Mouse (Mus musculus) ES-CJ7 (cell line): ENCODE data around the gene Ring1.

Experiments used
- DNase-seq: peaks from one replicate; pipeline ENCODE4 v3.0.0; 2011; ENCODE audit warnings: low read depth, low spot score

Ring1 gene

DNA sequence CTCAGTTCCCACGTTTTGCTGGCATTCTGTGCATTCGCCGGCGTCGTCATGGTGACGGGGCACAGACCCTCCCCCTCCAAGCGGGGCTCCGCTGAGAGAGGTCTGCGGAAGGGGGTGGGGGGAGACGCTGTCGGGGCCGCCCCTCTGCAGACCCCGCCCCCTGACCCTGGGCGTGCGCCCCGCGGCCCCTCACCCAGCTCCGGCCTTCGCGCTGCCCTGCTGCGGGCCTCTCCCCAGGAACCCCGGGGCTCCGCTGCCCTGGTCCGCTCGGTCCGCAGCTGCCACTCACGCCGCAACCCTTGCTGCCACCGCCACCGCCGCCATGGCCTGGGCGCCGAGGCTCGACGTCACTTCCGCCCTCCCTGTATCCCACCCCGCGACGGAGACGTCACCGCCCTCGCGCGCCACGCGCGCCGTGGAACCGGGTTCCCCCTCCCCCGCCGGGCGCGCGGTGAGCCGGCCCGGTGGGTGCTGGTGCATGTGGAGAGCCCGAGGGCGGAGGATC, at the start of gene Ring1:
Ring1 (minus strand) TSS at position 364 of the 505 bp plus-strand sequence.
- DNase-seq: peak; percentile 90

DNA sequence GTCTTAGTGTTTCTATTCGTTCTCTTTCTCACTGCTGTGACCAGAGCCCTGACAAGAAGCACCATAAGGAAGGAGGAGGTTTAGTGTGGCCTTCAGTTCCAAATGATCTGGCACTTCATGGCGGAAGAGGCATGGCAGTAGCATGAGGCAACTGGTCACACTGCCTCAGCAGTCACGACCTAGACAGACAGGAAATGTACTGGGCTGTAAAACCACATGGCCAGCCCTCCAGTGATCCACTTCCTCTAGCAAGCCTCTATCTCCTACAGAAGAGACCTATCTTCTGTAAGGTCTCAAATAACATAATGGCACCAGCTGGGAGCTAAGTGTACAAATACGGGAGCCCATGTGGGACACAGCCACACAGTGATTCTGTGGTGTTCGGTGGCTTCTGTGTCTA, 47.6 kb upstream of the Ring1 start:
- no peak for DNase-seq

DNA sequence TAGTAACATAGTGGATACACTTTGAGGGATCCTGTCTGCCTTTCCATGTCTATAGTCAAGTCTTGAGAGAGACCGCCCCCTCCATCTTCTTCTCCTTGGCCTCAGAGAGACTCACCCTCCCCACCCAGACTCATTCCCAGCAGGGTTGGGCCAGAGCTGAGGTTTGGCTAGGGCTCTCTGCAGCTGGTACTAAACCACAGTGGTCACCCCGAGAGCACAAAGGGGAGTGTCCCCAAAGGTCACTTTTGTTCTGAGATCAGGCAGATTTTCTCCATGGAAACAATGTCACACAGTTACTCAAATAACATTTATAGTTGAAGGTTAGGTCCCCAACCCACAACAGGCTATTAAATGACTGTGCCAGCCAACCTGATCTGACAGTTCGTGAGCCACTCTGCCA, 44.4 kb upstream of the Ring1 start:
- no peak for DNase-seq

DNA sequence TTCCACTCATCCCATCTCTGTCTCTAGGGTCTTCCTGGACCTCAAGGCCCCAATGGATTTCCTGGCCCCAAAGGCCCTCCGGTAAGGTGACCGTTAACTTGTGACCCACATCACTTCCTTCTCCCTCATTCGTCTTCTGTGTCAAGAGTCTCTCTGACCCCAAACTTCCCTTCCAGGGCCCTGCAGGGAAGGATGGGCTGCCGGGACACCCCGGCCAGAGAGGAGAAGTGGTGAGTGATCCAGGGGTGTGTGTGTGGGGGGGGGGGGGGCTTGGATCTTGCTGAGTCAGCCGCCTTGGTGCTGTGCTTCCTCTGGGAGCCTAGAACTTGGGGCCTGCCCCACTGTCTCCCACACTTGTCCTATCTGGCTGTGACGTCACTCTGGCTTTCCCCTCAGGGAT, 32.7 kb upstream of the Ring1 start:
- DNase-seq: no peak

DNA sequence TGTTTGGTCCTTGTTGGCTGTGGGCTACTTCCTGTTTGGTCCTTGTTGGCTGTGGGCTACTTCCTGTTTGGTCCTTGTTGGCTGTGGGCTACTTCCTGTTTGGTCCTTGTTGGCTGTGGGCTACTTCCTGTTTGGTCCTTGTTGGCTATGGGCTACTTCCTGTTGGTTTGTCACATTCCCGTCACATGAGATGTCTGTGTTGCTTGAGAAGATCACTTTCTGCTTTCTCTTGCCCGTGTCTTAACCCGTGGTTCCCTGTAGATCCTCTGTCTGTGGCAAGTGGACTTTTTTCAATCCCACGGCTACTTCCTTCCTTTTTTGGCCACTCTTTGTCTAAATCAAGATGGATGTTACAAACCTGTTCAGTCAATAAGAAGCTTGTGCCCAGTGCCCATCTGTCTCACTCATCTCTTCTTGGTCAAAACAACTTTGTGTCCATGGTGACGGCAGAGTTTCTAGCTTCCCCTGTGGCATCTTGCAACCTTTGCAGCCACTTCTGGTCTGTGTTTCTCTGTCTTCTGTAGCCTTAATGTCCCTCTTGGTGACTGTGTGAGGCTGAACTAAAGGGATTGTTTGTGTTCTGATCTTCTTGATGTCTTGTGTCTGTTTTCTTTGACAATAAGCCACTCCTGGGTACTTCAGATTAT, 23.0 kb upstream of the Ring1 start:
- no peak for DNase-seq

DNA sequence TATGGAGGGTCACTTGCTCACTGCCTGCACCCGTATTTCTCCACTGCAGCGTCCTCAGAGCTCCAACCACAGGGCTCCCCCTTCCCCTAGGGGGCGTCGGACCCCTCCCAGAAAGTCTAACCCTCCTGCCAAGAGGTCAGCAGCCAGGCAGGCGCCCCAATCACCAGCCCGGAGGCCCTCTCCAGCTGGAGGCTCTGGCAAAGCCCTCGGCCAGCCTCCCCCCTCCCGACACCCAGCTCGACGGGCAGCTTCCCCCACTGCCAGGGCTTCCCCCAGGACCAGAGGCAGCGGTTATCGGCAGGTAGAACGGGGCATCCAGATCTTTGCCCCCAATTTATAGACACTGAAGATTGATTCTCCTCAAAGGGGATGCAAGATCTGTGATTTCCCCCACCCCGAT, 21.5 kb upstream of the Ring1 start:
- no peak for DNase-seq

DNA sequence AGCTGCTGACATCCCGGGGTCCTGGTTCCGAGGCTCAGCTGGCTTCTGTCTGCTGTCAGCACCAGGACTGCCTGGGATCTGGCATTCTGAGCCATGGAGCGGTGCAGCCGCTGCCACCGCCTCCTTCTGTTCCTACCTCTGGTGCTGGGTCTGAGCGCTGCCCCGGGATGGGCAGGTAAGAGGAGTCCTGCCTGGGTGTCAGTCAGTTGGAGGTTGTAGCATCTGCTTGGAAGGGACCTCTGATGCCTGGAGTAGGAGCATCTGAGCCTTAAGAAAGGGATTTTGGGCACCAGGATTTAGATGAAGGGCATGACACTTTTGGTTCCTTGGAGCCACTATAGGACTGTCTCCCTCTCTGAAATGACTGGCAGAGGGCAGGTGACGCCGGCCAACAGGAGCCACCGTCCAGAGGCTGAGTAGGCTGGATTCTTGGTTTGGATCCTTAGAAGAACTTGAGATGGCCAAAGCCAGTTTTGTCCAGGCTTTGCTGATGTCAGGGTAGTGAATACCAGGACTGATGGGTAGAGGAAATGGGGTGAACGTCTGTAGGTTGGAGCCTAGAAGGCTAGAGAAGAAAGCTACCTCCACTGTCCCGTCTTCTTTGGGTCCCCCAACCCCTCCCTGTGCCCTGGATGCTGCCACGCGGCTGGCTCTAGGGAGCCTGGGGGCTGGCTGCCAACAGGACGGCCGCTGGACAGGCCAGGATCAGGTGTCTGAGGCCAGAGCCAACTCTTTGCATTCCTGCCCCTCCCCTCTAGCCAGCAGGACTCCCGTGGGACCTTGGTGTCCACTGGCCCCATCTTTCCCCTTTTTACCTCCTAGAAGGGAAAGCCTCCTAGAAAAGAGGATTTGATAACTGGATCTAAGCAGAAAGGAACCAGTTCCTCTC, 15.3 kb upstream of the Ring1 start:
- DNase-seq: no peak

DNA sequence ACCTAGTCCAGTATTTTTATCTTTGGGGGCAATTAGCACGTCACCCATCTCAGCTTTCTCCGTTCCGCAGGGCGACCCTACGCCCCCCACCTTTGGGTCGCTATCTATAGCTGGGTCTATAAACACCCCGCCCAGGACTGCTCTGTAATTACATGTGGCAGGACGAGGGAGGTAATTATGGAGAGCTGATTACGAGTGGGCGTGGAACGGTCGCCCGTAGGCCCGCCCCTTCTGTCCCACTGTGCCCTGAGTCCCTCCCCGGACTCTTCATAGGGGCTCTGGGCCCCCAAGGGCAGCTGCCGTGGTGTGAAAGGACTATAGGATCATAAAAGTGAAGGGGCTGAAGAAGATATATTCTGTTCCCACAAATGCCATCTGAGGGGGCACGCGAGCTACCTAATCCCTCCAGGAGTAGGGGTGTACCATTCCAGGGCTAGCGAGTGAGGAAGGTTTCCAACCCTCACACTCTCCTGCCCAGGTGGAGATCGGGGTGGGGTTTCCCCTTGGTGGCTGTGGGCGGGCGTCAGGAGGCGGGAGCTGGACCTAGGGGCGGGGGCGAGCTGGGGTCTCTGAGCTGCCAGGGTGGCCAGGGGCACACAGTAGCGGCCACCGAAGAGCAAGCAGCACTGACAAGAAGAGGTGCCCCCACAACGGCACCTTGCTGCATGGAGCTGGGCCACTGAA, 14.5 kb upstream of the Ring1 start, which contains the start of gene Col11a2:
Col11a2 (plus strand) TSS at position 560 of the 684 bp plus-strand sequence.
- no peak for DNase-seq

DNA sequence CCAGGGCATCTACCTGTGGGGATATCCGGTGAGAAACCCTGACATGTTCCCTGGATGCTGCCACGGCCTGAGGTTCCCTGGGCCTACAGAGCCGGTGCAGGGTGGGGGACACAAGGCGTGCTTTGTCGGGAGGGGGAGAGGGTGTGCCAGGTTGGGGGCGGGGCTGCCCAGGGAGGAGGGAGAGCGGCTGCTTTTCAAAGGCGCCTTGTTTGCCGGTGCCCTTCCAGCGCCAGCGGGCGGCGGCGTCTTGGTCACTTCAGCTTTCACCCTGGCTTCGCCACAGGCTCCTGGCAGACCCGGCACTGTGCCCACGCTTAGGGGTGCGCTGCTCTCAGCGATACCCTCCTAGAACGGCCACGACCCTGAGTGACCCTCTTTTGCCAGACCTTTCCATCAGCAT, 14.0 kb upstream of the Ring1 start:
- DNase-seq: no peak

DNA sequence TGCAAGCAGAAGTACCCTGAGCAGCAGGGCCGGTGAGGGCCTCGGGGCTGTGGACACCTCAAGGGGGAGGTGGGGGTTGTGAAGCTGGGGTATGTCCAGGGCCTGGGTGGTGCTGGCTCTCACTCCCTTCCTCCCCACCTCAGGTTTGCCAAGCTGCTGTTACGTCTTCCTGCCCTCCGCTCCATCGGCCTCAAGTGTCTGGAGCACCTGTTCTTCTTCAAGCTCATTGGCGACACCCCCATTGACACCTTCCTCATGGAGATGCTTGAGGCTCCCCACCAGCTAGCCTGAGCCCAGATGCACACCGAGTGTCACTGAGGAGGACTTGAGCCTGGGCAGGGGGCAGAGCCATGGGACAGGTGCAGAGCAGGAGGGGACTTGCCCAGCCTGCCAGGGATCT, 12.8 kb upstream of the Ring1 start:
- no peak for DNase-seq

DNA sequence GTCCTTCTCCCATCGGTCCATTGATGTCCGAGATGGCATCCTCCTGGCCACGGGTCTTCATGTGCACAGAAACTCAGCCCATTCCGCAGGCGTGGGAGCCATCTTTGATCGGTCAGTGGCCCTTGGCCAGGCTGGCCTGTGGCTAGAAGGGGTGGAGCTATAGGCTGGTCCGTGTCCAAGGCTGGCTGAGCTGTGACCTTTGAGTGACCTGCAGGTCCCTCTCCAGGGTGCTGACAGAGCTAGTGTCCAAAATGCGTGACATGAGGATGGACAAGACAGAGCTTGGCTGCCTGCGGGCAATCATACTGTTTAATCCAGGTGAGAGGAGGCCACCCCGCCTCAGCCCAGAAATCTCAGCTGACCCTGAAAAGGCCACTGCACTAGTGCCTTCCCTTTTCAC, 12.2 kb upstream of the Ring1 start:
- DNase-seq: no peak

DNA sequence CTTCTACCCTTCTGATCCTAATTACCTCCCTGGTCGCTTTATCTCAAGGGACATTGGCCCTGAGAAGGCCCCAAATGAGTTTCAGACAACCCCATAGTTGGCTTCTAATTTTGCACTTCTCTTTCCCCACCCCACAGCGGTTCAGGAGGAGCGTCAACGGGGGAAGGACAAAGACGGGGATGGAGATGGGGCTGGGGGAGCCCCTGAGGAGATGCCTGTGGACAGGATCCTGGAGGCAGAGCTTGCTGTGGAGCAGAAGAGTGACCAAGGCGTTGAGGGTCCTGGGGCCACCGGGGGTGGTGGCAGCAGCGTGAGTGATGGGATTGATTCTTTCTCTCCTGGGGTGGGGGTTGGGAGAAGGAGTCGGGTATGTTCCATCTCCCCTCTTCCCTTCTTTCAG, 11.0 kb upstream of the Ring1 start:
- DNase-seq: no peak

DNA sequence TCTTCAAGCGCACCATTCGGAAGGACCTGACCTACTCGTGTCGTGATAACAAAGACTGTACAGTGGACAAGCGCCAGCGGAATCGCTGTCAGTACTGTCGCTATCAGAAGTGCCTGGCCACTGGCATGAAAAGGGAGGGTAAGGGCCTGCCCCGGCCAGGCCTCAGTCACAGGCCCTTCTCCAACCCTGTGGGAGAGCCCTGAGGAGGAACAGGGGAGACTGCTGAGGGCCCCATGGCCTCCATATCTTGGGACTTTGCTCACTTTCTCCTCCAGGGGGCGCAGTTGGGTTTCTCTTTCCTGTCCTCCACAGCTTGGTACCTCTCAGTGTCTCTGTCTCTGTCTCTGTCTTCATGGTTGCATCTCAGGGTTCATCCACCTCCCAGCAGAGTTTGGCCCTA, 9.6 kb upstream of the Ring1 start:
- peak; percentile 76 for DNase-seq

DNA sequence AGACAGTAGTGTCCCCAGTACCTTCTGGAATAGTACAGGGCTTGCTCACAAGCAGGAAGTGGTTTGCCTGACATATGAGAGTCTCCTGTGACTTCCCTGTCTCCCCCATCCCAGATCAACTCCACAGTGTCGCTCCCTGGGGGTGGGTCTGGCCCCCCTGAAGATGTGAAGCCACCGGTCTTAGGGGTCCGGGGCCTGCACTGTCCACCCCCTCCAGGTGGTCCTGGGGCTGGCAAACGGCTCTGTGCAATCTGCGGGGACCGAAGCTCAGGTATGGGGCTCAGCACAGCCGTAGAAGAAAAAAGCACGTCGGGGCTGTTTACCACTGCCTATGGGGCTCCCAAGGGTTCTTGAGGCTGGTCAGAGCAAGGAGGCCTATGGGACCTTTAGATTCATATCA, 9.0 kb upstream of the Ring1 start:
- DNase-seq: no peak

DNA sequence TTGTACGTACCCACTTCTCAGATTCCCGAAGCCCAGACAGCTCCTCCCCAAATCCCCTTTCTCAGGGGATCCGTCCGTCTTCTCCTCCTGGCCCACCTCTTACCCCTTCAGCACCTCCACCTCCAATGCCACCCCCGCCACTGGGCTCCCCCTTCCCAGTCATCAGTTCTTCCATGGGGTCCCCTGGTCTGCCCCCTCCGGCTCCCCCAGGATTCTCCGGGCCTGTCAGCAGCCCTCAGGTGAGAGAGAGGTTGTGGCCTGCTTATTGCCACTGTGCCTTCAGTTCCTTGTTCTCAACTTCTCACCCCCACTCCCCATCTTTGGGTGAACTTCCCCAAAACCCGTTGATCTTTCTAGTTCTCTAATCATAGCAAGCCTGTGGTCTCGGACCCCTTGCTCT, 8.3 kb upstream of the Ring1 start:
- DNase-seq: no peak

DNA sequence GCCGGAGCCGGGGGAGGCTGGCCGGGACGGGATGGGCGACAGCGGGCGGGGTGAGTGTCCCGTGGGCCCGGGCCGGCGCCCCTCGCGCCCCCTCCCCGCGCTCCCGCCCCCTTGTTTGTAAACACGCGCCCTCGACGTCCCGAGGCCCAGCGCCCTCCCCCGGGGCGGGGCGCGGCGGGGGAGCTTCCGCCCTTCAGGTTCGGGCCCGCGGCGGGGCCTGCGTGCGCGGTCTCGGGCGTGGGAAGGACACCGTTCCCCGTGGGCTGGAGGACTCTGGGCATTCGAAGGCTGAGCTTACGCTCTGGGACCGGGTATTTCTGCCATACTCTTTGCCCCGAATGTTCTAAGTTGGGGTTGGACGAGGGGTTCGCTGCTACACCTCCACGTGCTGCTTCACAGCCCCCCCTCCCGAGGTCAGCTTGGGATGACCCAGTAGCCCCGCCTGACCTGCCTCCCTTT, 7.7 kb upstream of the Ring1 start:
- no peak for DNase-seq

DNA sequence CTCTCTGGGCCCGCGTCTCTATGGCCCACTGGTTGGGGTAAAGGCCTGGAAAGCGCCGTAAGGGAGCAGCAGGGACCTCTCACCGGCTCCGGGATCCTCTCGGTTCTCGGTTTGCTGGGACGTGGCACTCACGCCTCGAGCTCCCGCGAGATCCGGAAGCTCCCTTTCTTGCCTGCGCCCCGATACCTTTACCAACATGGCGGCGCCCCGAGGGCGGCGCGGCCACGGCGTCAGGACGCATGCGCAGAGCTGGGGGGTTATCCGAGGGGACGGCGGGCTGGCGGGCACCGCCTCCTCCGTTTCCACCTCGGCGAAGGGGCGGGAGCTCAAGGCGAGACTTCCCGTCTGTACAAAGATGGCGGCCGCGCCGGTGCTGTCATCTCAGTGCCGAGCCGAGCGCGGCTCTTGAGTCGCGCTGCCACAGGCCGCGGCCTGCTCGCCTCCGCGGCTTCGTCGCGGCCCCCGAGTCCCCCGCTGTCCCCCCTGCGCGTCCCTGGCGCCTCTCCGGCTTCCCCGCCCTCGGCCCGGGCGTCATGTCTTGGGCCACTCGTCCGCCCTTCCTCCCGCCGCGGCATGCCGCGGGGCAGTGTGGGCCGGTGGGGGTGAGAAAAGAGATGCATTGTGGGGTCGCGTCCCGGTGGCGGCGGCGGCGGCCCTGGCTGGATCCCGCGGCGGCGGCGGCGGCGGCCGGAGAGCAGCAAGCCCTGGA, 7.1 kb upstream of the Ring1 start, which contains the start of the genes Slc39a7 and Rxrb:
Slc39a7 (minus strand) TSS at position 218 of the 709 bp plus-strand sequence.
Rxrb (plus strand) TSS at position 348 of the 709 bp plus-strand sequence.
- DNase-seq: peak; percentile 98

DNA sequence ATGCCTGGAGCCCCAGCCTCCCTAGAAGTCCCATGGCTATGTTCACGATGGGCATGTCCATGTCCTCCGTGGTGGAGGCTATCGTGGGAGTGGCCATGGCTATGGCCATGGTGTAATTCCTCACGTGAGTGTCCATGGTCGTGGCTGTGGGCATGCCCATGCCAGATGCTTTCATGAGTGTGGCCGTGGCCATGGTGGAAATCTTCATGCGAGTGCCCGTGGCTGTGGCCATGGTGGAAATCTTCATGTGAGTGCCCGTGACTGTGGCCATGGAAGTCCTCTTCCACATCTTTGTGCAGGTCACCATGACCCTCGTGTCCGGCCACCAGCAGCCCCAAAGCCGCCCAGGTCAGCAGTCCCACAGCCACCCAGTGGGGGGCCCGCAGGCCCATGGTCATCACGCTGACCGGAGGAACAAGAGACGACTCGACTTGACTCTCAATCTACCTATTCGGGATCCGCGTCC, 6.4 kb upstream of the Ring1 start:
- DNase-seq: no peak

DNA sequence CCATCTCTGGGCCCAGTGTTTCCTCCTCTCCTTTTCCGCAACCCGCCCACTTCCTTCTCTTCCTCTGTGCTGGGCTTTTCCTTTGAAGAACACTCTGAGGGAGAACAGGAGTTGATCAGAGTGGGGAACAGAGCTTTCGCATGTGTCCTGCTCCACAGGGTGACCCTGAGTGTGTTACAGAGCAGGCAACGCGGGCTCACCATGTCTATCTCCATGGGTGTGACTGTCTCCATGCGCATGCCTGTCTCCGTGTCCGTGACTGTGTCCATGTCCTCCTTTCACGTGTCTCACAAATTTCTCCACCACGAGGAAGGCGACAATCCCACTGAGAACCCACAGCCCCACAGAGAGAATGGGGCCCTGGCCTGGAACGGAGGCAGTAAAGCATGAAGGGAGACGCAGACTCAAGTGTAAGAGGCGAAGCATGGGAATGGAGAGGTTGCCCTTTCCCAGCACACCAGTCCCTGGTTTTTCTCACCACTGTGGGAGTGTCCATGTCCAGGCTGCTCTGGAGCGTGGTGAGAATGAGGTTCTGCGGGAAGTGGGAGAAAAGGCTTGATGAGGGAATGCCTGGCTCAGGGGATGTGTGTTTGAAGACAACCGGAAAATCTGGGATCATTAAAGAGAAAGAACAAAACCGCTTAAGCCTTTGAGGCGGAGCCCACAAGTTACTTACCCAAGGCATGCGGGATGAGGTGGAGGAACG, 5.6 kb upstream of the Ring1 start:
- DNase-seq: no peak

DNA sequence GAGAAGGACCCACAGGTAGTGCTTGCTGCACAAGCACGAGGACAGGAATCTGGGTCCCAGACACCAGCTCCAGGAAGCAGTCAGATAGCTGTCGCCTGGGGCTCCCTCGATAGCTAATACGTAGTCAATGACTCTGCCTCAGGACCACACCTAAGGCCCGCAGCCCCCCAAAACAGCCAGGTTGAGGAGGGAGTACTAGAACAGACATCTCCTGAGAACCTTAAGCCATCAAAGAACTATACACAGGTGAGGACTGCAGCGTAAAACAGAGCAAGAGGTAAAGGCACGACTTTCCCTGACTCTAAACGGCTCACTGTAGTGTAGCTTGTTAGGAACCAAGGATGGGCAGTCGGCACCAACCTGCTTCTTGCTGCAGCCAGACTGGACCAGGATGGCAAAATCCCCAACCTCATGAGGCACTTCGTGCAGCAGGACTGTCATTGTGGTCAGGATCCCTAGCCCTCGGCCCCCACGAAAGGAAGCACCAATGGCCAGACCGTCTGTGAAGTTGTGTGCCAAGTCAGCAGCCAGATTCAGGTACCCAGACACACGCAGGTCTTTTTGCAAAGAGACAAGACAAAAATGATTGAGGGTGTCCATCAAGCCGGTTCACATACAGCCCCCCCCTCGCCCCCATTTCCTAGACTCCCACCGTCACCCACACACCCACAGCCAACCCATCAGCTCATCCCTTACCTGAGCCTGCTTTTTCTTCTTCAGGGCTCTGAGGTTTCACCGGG, 4.8 kb upstream of the Ring1 start:
- no peak for DNase-seq
